Mouse (Mus musculus) gastrocnemius, adult 2 months (tissue): ENCODE measurements at regions not wholly inside any gene's neighbourhood (a gene's known extent, or its start where the extent isn't known, plus 50 kb on each side); places are given as distances from the start of the nearest gene placed in this dataset.
A peak's percentile ranks its signal among the peaks of the same experiment; 100 is the strongest.
"Not testable (repeated sequence)": the region's sequence is repeated elsewhere in the genome, so short reads cannot be mapped to it uniquely, and the experiment has no call there.

ENCODE experiments used
- DNase-seq: peaks from one replicate; pipeline ENCODE4 v3.0.0; 2022
- H3K27ac ChIP-seq: fragments of 200-600 bp; 2 replicates; pipeline ENCODE4 v1.8.1; 2022; ENCODE audit warnings: mild to moderate bottlenecking
- H3K4me3 ChIP-seq: fragments of 200-600 bp; 2 replicates; pipeline ENCODE4 v1.8.1; 2022; ENCODE audit warnings: mild to moderate bottlenecking, moderate library complexity
- CTCF ChIP-seq: fragments of 200-600 bp; IDR thresholded peaks from 2 replicates; pipeline ENCODE4 v1.8.1; 2022; ENCODE audit warnings: antibody characterized with exemption, mild to moderate bottlenecking, moderate library complexity
- intact Hi-C: fragments of 180-260 bp; cut with DNase I; formaldehyde crosslinking; loops from one replicate; pipeline ENCODE4 v1.15.1; 2025

GRCm38 (mm10) chr14:52638179-52638578, 142.6 kb upstream of the Olfr1507 start:
- TF ChIP-seq CTCF, result no peak
- intact Hi-C loops, result no loop called here
- Histone ChIP-seq H3K4me3 (no peak overlapping the region), H3K27ac (no peak overlapping the region)
- DNase-seq, result no peak

- no peak for DNase-seq
- TF ChIP-seq CTCF, result no peak; the same call in 1 of the 2 replicates
- Histone ChIP-seq H3K27ac (no peak overlapping the region), H3K4me3 (no peak overlapping the region)
- intact Hi-C loops, result no loop called here
Observed at GRCm38 (mm10) chr14:52622184-52622583, 126.6 kb upstream of the Olfr1507 start.

GRCm38 (mm10) chr14:52580319-52580718, 84.8 kb upstream of the Olfr1507 start:
- intact Hi-C loops, result no loop called here
- no peak for DNase-seq
- no peak overlapping the region for H3K4me3 ChIP-seq
- H3K27ac ChIP-seq, result no peak overlapping the region
- TF ChIP-seq CTCF, result peak; percentile 11; the same call in 1 of the 2 replicates

- no peak overlapping the region for H3K27ac ChIP-seq
- H3K4me3 ChIP-seq, result no peak overlapping the region
- DNase-seq, result no peak
- no peak for TF ChIP-seq CTCF
- intact Hi-C loops, result no loop called here
Observed at GRCm38 (mm10) chr14:52566920-52567319, 71.4 kb upstream of the Olfr1507 start.

- no peak for TF ChIP-seq CTCF
- intact Hi-C loops, result no loop called here
- DNase-seq, result no peak
- Histone ChIP-seq H3K27ac (no peak overlapping the region), H3K4me3 (no peak overlapping the region)
Observed at GRCm38 (mm10) chr14:52565606-52566005, 70.1 kb upstream of the Olfr1507 start.

- DNase-seq, H3K27ac ChIP-seq, H3K4me3 ChIP-seq, intact Hi-C loops: not testable (repeated sequence)
Observed at GRCm38 (mm10) chr14:52556340-52556739, 60.8 kb upstream of the Olfr1507 start.

GRCm38 (mm10) chr14:52553399-52553798, 57.9 kb upstream of the Olfr1507 start:
- TF ChIP-seq CTCF, result no peak
- H3K4me3 ChIP-seq, result no peak overlapping the region
- no peak for DNase-seq
- intact Hi-C loops, result no loop called here
- H3K27ac ChIP-seq, result no peak overlapping the region

GRCm38 (mm10) chr14:52547933-52548332, 52.4 kb upstream of the Olfr1507 start:
- no peak for DNase-seq
- Histone ChIP-seq H3K27ac (no peak overlapping the region), H3K4me3 (no peak overlapping the region)
- intact Hi-C loops, result no loop called here
- no peak for TF ChIP-seq CTCF
